Mouse (Mus musculus) midbrain, embryonic 12.5 days (tissue): ENCODE measurements around the gene Zfp583. TPM values are rescaled to one million over a fixed set of nuclear protein-coding genes. Genes with fewer than 3 reads are reported as not detected.

ENCODE experiments used
- ATAC-seq: fragments of 200-750 bp; cut with Nextera tagmentation; 2 replicates; pipeline ENCODE4 v1.8.0; 2017; ENCODE audit warnings: low read depth, moderate TSS enrichment, moderate library complexity; ENCODE audit not compliant: low FRiP score
- H3K27ac ChIP-seq: fragments of 300-500 bp; sonication (generic); replicated peaks from 2 replicates; pipeline ENCODE4 v1.5.1; 2016; ENCODE audit warnings: mild to moderate bottlenecking
- H3K27me3 ChIP-seq: fragments of 300-500 bp; sonication (generic); 2 replicates; pipeline ENCODE4 v1.6.1; 2016; ENCODE audit warnings: mild to moderate bottlenecking
- H3K36me3 ChIP-seq: fragments of 300-500 bp; sonication (generic); 2 replicates; pipeline ENCODE4 v1.6.1; 2016
- H3K4me1 ChIP-seq: fragments of 300-500 bp; sonication (generic); 2 replicates; pipeline ENCODE4 v1.6.1; 2016
- H3K4me2 ChIP-seq: fragments of 300-500 bp; sonication (generic); replicated peaks from 2 replicates; pipeline ENCODE4 v1.6.1; 2016; ENCODE audit warnings: mild to moderate bottlenecking, moderate library complexity
- H3K4me3 ChIP-seq: fragments of 300-500 bp; sonication (generic); 2 replicates; pipeline ENCODE4 v1.5.1; 2016; ENCODE audit warnings: mild to moderate bottlenecking
- H3K9ac ChIP-seq: fragments of 300-500 bp; sonication (generic); replicated peaks from 2 replicates; pipeline ENCODE4 v1.6.1; 2016; ENCODE audit warnings: mild to moderate bottlenecking, moderate library complexity
- H3K9me3 ChIP-seq: fragments of 300-500 bp; sonication (generic); 2 replicates; pipeline ENCODE4 v1.6.1; 2016; ENCODE audit warnings: mild to moderate bottlenecking
- WGBS: fragments of 180-500 bp; shearing (Covaris S2); methylation state at CpG from one replicate; pipeline ENCODE4 v1.1.7; 2016; 5-methylcytosine and 5-hydroxymethylcytosine counted together
- polyA plus RNA-seq: library from polyadenylated mRNA; unstranded; fragments of >200 nt; fragmentation: Nextera tagmentation; extraction: Ambion mirVana; gene quantifications from 2 replicates; pipeline ENCODE4 v1.2.1, GENCODE M21; 2016

Zfp583 gene
- polyA plus RNA-seq, 1 experiment from 2014 or later = 7.9 TPM

DNA sequence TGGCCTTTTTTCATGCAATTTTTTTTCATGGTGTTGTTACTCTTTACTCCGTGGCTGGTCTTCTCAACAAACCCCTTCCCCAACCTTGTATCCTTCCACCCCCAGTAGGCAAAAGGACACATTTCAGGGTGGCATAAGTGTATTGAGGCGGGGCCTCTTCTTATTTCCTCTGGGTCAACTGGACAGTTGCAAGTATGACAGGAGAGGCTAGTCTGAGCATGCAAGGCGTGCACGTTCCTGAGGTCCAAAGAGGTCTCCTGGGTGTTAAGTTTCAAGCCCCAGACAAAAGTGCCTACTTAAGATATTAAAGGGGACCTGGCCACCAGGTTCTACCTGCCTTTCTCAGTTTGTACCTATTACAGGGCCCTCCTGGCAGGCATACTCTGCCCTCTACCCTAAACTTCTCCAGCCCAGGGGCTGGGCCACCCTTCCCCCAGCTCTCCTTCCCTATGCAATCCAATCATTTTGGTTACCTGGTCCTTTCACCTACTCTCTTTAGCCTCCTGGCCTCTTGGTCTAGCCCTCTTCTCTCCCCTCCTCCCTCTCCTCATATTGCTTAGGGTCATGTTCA, 46.6 kb downstream of the Zfp583 start:
- Histone ChIP-seq H3K27ac (no peak overlapping the region), H3K4me1 (peaks cover 14% of the 10 kb centered on the region)
- WGBS = 81% methylated on average over 4 of the region's 4 CpGs

DNA sequence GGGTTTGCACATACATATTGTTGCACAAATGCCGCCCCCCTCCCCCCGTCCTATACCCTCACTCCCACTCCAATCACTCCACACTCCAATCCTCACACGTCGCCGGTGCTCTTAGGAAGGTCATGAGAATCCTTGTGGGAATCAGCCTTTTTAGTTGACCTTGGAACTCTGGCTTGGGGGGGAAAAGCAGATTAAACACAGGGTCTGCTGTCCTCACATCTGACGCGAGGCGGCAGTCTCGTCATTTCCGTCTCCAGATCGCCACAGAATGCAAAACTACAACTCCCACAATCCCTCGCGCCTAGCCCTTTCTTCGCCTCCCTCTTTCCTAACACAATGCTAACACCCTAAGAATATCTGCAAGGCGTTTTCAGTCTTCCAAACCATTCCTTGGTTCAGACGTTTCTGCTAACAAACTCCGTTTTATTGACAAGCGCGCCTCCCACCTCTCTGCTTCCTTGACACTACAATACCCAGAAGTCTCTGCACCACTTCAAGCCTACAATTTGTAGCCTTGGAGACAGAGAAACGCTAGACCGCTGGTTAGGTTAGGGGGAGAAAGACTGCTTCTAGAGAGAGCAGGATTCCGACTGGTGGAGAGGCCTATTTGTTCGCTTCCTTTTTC, 47.5 kb downstream of the Zfp583 start:
- H3K4me2 ChIP-seq = peak overlapping the region; percentile 52
- WGBS = under 1% methylated on average over 23 of the region's 23 CpGs
- peaks cover 14% of the 10 kb centered on the region for H3K4me1 ChIP-seq
- ATAC-seq = peak; percentile 57
- H3K9ac ChIP-seq = peak overlapping the region; percentile 43; the same call in 1 of the 2 replicates
- no peaks in the 10 kb centered on the region for H3K9me3 ChIP-seq
- peak overlapping the region; percentile 52 for H3K4me3 ChIP-seq
- no peaks in the 10 kb centered on the region for H3K27me3 ChIP-seq
- H3K36me3 ChIP-seq = no peaks in the 10 kb centered on the region
- peak overlapping the region; percentile 85 for H3K27ac ChIP-seq

More for the DNA sequence above, 46.6 kb downstream of the Zfp583 start:
- Histone ChIP-seq H3K4me2 (no peak overlapping the region), H3K9me3 (no peaks in the 10 kb centered on the region), H3K4me3 (no peak overlapping the region), H3K27me3 (no peaks in the 10 kb centered on the region), H3K36me3 (no peaks in the 10 kb centered on the region), H3K9ac (no peak overlapping the region)
- no peak for ATAC-seq

DNA sequence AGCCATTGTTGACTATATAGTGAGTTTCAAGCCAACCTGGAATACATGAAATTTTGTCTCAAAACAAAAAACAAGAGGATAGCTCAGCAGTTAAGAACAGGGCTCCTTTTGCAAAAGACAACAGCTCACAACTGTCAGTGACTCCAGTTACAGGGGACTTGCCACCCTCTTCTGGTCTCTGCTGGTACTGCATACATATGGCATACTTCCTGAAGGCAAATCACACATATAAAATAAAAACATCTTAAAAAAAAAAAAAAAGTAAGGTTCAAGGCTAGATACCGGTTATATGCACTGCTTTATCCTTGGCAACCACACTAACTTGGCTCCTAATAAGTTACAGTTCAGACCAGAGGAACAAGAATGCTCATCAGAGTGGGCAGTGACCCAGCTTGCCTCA, 48.3 kb downstream of the Zfp583 start:
- ATAC-seq = no peak
- H3K9ac ChIP-seq = peak overlapping the region; percentile 43; the same call in 1 of the 2 replicates
- WGBS = 0% methylated on average over 1 of the region's 1 CpGs
- H3K9me3 ChIP-seq = no peaks in the 10 kb centered on the region
- no peaks in the 10 kb centered on the region for H3K36me3 ChIP-seq
- H3K4me3 ChIP-seq = peak overlapping the region; percentile 52
- H3K4me1 ChIP-seq = peaks cover 10% of the 10 kb centered on the region
- peak overlapping the region; percentile 52 for H3K4me2 ChIP-seq
- no peaks in the 10 kb centered on the region for H3K27me3 ChIP-seq
- 0 out of 2 replicates have a peak overlapping the region, but pooled peaks have one; percentile 85 for H3K27ac ChIP-seq

DNA sequence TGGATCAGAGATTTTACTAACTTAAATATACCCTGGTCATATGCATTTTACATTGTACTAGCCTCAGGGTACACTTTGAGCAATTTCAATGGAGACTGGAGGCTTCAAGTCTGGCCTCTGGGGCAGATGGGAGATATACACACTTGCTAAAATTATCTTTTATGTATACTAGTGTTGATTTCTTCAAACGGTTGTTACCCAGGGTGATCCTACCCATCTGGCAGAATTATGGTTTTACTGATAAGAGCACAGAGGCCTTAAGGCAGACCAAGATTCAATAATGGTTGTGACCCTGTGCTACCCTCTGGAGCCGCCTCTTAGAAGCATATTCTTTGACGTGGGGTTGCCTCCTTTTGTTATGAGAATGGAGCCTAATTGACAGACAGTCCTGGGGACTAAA, 53.2 kb downstream of the Zfp583 start:
- no peak overlapping the region for H3K9ac ChIP-seq
- no peak overlapping the region for H3K27ac ChIP-seq
- no peaks in the 10 kb centered on the region for H3K27me3 ChIP-seq
- no peaks in the 10 kb centered on the region for H3K4me1 ChIP-seq
- no peak for ATAC-seq
- WGBS = 66% methylated on average over 3 of the region's 3 CpGs
- H3K36me3 ChIP-seq = no peaks in the 10 kb centered on the region
- H3K4me3 ChIP-seq = no peak overlapping the region
- H3K9me3 ChIP-seq = no peaks in the 10 kb centered on the region
- no peak overlapping the region for H3K4me2 ChIP-seq

DNA sequence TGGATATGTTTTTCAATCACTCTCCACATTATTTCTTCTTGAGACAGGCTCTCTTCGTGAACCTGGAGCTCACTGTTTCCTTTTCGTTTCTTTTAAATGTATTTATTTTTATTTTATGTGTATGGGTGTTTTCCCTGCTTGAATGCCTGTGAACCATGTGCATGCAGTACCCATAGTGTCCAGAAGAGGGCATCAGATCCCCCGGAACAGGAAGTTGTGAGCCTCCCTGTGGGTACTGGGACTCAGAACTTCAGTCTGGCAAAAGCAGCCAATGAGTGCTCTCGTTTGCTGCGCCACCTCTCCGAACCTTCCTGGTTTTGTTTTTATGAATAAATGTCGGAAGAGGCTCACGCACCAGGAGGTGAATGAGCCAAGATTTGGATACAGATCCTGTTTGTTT, 65.4 kb downstream of the Zfp583 start:
- 58% methylated on average over 8 of the region's 8 CpGs for WGBS
- no peaks in the 10 kb centered on the region for H3K4me1 ChIP-seq
- ATAC-seq = no peak
- H3K9ac ChIP-seq = no peak overlapping the region
- no peak overlapping the region for H3K4me2 ChIP-seq
- H3K27ac ChIP-seq = no peak overlapping the region
- no peaks in the 10 kb centered on the region for H3K36me3 ChIP-seq
- no peak overlapping the region for H3K4me3 ChIP-seq
- no peaks in the 10 kb centered on the region for H3K27me3 ChIP-seq
- no peaks in the 10 kb centered on the region; the same call in 1 of the 2 replicates for H3K9me3 ChIP-seq

Other genes with a start within 250 kb of the Zfp583 start
- 33.1 and 33.4 TPM in 2 replicates for gene Zfp787, start 175.3 kb downstream of the Zfp583 start, polyA plus RNA-seq
- gene Zfp444, start 159.1 kb downstream of the Zfp583 start, polyA plus RNA-seq = 87.1 and 88.4 TPM in 2 replicates
- not detected in 2 replicates for gene Galp, start 134.2 kb downstream of the Zfp583 start, polyA plus RNA-seq
- gene Zscan5b, start 109.0 kb downstream of the Zfp583 start, polyA plus RNA-seq = not detected in 2 replicates
- gene Epp13, start 78.6 kb downstream of the Zfp583 start, polyA plus RNA-seq = not detected in 2 replicates
- 11.4 and 14.2 TPM in 2 replicates for gene Zfp667, start 44.7 kb downstream of the Zfp583 start, polyA plus RNA-seq
- 4.5 and 4.8 TPM in 2 replicates for gene Gm3854, start 12.5 kb upstream of the Zfp583 start, polyA plus RNA-seq
- 2.4 and 3.1 TPM in 2 replicates for gene Zfp78, start 32.0 kb upstream of the Zfp583 start, polyA plus RNA-seq
- 14.8 and 16.0 TPM in 2 replicates for gene Zfp28, start 52.0 kb upstream of the Zfp583 start, polyA plus RNA-seq
- 0.85 and 1.1 TPM in 2 replicates for gene Smim17, start 67.4 kb upstream of the Zfp583 start, polyA plus RNA-seq
- gene Gm20715, start 79.0 kb upstream of the Zfp583 start, polyA plus RNA-seq = not detected in 2 replicates
- gene Olfr1344, start 107.4 kb upstream of the Zfp583 start, polyA plus RNA-seq = not detected in 2 replicates
- not detected in 2 replicates for gene Olfr1336, start 124.9 kb upstream of the Zfp583 start, polyA plus RNA-seq
- not detected in 2 replicates for gene Olfr1346, start 135.8 kb upstream of the Zfp583 start, polyA plus RNA-seq
- gene Olfr5, start 155.7 kb upstream of the Zfp583 start, polyA plus RNA-seq = not detected in 2 replicates
- not detected in 2 replicates for gene Olfr1347, start 168.5 kb upstream of the Zfp583 start, polyA plus RNA-seq
- not detected in 2 replicates for gene Olfr1348, start 177.5 kb upstream of the Zfp583 start, polyA plus RNA-seq
- not detected in 2 replicates for gene Olfr1349, start 191.7 kb upstream of the Zfp583 start, polyA plus RNA-seq
- not detected in 2 replicates for gene Olfr1350, start 233.6 kb upstream of the Zfp583 start, polyA plus RNA-seq